Comparison of ENCODE assay signal across 7 mouse cellular contexts in genomic region chr15:62462698-62463097, GRCm38 (mm10).
DNase-seq lines count a peak whose midpoint lies in the region; ATAC-seq lines count a peak whose summit lies in the region.

No protein-coding gene starts in this region.

- H3K4me2 ChIP-seq in midbrain, embryonic 12.5 days (replicated peaks) = no peak overlapping the region

- no peak overlapping the region for H3K4me3 ChIP-seq in midbrain, embryonic 12.5 days

- H3K27ac ChIP-seq in midbrain, embryonic 12.5 days (replicated peaks) = no peak overlapping the region

- peak; percentile 74 for ATAC-seq in midbrain, embryonic 12.5 days (ENCODE audit: low FRiP score, low read depth)

- H3K36me3 ChIP-seq in midbrain, embryonic 12.5 days = no peaks in the 10 kb centered on the region

- DNase-seq in R1 (ENCODE audit: low read depth, low spot score) = peak; percentile 68
- DNase-seq in cerebellum, adult 9-11 months = peak; percentile 74
- peak; percentile 36 to 62 for DNase-seq in heart, adult 18-20 months
- peak; percentile 43 for DNase-seq in layer of hippocampus, adult 9-10 months (ENCODE audit: low spot score)
- no peak for DNase-seq in thymus, postnatal 25 days
- DNase-seq in adrenal gland, adult 18-20 months (ENCODE audit: low spot score in 2 of 2) = no peak

- peaks cover 5% of the 10 kb centered on the region; the same call in 1 of the 2 replicates for H3K4me1 ChIP-seq in midbrain, embryonic 12.5 days

- H3K9me3 ChIP-seq in midbrain, embryonic 12.5 days = no peaks in the 10 kb centered on the region

- no peak overlapping the region for H3K9ac ChIP-seq in midbrain, embryonic 12.5 days (replicated peaks)

- no peaks in the 10 kb centered on the region for H3K27me3 ChIP-seq in midbrain, embryonic 12.5 days

- 26% methylated on average over 3 of the region's 3 CpGs for WGBS in midbrain, embryonic 12.5 days

Comparison
In these comparisons a context has a peak if more than half of its experiments do, and no peak if none do; other contexts are left out.
1. DNase-seq: peak in R1 (single experiment), cerebellum, adult 9-11 months (single experiment), heart, adult 18-20 months (2 of 2) and layer of hippocampus, adult 9-10 months (single experiment); none in thymus, postnatal 25 days (single experiment) and adrenal gland, adult 18-20 months (0 of 2).